Mouse (Mus musculus) ovary, adult 18-20 months (tissue): ENCODE measurements around the gene Mcub.

ENCODE experiments used
- DNase-seq: peaks from one replicate; pipeline ENCODE4 v3.0.0; 2022; ENCODE audit warnings: low spot score, mixed read lengths

The Mcub gene

DNA sequence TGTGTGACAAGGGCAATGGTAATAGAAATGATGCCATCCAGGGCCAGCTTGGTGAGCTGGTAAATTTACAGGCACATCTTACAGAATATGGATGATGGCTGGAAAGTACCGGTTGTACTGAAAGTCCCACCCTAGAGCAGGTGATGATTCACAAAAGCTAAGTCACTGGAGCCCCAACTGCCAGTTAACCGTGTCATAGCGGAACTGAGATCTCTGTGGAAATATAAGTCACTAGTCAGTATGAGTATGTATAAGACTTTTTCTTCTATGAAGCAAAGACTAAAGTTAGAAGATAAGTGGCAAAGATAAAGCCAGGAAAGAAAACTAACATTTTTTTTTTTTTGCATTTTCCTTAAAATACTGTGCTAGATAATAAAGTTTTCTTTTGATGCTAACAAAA, 76.9 kb downstream of the Mcub start:
- DNase-seq: no peak

DNA sequence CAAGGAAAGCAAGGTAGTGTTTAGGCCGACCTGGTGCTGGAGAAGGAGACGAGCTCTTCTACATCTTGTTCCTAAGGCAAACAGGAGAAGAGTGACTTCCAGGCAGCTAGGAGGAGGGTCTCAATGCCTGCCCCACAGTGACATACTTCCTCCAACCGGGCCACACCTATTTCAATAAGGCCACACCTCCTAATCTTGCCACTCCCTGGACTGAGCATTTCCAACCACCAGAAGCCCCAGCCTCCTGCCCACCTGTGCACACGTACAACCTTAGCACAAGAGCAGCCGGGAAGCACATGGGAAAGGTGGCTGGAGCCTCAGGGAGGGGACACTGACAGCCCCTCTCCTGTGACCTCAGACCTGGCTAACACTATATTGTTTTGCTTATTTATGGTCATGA, 78.0 kb downstream of the Mcub start:
- DNase-seq: no peak

DNA sequence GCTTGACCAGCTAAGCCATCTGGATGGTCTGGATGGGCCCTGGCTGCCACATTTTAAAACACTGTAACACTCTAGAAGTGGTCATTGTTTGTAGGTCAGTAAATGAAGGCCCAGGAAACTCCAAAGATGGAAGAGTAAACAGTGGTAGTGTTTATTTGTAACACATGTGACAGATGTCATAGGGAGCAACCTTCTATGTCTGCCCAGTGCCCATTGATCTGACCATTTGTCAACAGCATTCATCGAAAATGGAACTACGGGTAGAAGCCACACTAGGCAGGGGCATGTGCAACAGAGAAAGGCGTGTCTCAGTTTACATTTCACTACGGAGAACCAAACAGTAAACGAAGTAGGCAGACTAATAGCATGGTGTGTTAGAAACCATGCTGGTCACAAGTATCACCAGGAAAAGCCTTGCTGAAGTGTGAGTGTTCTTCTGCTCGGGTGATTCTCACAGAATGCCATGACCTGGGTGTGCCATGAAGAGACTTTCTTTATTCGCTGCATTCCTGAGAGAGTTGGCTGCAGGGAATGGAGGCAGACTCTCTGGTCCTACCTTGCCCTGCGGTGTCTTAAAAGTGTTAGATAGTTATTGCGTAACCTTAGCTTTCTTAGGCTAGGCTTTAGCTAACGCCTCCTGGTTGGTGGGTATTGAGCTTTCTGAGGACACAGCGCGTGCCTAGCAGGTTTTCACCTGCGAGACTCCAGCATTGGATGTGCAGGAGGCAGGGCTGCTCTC, 82.1 kb downstream of the Mcub start:
- no peak for DNase-seq

DNA sequence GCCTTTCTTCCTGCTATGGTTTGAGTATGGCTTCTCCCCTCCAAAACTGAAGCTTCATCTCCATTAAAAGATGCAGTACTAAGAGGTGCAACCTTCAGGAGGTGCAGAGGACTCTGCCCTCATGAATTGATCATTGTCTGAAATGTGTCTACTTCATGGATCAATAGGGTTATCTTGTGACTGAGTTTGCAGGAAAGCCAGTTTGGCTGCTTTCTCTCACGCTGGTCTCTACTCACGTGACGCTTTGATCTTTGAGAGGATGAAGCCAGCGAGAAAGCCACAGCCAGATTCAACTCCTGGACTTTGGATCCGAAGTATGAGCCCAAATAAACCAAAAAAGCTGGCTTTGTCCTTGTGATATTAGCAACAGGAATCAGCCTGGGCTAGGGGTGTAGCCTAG, 83.6 kb downstream of the Mcub start:
- no peak for DNase-seq

DNA sequence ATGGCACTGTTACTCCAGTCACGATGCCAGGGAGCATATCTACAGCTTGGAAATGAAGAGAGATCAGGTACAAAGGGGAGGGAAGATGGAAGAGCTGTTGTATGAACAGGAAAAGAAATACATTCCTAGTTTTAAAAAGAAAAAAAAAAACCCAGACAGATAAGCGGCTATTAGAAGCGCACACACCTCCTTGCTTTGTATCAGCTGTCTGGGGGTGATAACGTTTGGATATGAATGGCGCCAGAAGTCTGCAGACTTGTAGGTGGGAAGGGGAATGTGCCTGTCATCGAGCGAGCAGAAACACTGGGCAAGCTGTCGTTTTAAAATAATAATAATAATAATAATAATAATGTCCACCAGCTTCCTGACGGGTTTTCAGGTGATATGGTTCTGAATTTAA, 84.4 kb downstream of the Mcub start:
- no peak for DNase-seq

DNA sequence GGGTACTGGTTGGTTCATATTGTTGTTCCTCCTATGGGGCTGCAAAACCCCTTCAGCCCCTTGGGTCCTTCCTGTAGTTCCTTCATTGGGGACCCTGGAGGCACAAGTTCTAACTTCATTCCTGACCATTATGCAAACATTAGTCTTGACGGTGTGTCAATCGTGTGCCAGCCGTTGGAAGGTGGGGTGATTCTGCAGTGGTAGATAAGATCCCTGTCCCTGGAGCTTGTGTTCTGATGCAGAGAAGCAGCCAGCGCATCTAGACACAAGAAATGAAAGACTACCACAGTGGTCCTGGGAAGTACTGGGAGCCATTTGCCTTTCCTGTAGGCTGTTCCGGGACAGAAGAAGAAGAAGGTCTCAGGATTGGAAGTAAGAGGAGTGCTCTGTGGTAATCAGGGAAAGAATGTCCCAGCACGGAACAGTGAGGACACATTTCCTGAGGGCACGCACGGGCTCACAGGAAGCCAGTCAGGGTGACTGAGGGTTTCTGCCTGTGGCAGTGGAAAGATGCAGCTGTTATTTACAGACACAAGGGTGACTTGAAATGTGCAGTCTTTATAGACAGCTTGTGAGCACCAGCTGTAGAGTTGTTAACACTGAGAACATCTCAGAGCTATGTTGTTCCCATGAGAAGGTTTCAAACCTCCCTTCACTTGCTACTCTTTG, 88.9 kb downstream of the Mcub start:
- DNase-seq: no peak

DNA sequence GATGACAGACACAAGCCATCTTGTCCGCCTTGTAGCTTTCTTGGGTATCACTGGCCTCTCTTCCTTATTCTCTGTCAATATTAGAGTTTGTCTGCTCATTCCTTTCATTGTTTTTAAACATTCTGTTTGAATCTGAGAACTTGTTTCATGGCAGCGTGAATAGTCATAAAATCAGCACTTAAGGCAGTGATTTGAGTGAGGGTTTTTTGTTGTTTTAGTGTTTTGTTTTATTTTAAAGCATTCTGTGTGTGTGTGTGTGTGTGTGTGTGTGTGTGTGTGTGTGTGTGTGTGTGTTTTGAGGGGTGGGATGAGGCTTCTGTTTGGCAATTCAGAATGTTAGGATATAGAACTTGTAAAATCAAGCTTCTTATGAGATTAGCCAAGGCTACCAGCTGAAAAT, 90.1 kb downstream of the Mcub start:
- DNase-seq: no peak

DNA sequence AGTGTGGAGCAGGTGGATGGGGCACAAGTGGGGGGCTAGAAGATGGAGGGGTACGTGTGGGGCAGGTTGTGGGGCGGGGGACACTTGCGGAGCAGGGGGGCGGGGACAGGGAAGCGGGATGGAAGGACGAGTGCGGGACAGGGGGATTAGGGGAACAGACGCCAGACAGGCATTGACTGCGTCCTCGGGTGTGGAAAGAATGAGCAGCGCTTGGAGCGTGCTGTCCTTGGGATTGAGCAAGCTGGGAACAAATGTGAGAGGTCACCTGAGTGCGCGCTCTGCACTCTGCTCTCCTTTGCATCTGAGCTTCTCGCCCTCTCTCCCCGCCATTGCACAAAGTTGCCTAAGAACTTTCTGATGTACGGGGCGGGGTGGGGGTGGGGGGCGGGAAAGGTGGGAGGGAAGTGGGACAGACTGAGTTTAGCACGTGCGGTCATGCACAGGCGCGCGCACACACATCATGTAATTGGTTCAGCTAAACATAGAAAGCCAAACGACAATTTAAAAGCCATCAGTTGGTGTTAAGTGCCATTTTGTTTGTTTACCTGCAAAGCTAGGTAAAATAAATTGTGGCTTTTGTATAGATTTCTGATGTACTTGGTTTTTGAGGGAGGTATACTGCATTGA, 90.8 kb downstream of the Mcub start:
- DNase-seq: peak; percentile 23

DNA sequence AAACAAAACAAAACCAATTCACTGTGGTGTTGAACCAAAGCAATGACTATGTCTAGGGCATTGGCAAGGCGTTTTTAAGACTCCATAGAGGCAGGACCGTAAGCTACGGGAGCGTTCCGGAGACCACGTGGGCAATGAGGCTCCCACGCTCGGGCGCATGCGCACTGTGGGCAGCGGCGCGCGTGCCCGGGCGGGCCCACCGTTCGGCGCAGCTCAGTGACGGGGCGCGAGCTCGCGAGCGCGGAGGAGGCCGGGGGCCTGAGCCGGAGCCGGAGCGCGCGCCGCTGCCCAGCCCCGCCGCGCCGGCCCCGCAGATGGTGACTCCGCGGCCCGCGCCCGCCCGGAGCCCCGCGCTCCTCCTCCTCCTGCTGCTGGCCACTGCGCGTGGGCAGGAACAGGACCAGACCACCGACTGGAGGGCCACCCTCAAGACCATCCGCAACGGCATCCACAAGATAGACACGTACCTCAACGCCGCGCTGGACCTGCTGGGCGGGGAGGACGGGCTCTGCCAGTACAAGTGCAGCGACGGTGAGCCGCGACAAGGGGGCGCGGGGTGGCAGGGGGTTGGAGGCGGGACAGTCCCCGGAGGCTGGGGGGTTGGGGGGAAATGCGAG, 91.5 kb downstream of the Mcub start, which contains the start of gene Pla2g12a:
Gene Pla2g12a (plus strand): TSS at position 202 of the 617 bp plus-strand sequence.
- peak; percentile 84 for DNase-seq

DNA sequence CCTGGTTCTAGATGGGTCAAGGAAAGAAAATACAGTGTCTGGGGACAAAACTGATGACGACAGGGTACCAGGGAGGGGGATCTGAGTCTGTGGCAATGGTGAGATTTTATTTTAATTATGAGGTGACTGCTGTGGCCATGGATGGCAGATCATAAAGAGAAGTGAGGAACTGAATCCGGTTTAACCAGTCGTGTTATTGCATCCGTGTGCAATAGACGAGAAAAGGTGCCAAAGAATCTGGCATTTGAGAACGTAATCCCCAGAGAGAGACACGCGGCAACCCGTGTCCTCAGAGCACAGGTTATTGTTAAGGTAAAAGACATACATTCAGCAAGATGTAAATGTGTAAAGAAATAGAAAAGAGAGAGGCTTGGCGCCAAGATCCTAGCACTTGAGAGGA, 92.7 kb downstream of the Mcub start:
- DNase-seq: no peak
